Mouse (Mus musculus): ENCODE measurements around the gene Cmss1. TPM values are rescaled to one million over a fixed set of nuclear protein-coding genes. Genes with fewer than 3 reads are reported as not detected.

The Cmss1 gene
- polyA plus RNA-seq, 1 experiment from 2014 or later = 18.6 TPM

- no peaks in the 10 kb centered on the region for H3K4me1 ChIP-seq (ENCODE audit: control insufficient read depth, low read depth, low read length)
- no peaks in the 10 kb centered on the region for H3K9me3 ChIP-seq (replicated peaks; ENCODE audit: control insufficient read depth, low read length)
- H3K27ac ChIP-seq (ENCODE audit: low read length) = no peak overlapping the region
- no peak overlapping the region for H3K4me3 ChIP-seq (ENCODE audit: low read depth, low read length)
- no peak overlapping the region for H3K9ac ChIP-seq (ENCODE audit: low read depth, low read length)
- 69% methylated on average over 5 of the region's 5 CpGs for WGBS (ENCODE audit: insufficient replicate concordance)
- ATAC-seq (ENCODE audit: low read depth) = no peak
- H3K36me3 ChIP-seq (ENCODE audit: control insufficient read depth, insufficient read depth) = no peaks in the 10 kb centered on the region
- H3K4me2 ChIP-seq (ENCODE audit: low read depth, low read length) = no peak overlapping the region
- no peaks in the 10 kb centered on the region for H3K27me3 ChIP-seq (ENCODE audit: control insufficient read depth, insufficient read depth, low read depth, low read length)
Measured at GRCm38 (mm10) chr16:57525046-57525445, 81.6 kb downstream of the Cmss1 start.

- no peak overlapping the region for H3K4me2 ChIP-seq (ENCODE audit: low read depth, low read length)
- WGBS (ENCODE audit: insufficient replicate concordance) = 69% methylated on average over 10 of the region's 10 CpGs
- no peaks in the 10 kb centered on the region for H3K36me3 ChIP-seq (ENCODE audit: control insufficient read depth, insufficient read depth)
- H3K27ac ChIP-seq (ENCODE audit: low read length) = no peak overlapping the region
- H3K27me3 ChIP-seq (ENCODE audit: control insufficient read depth, insufficient read depth, low read depth, low read length) = no peaks in the 10 kb centered on the region
- no peaks in the 10 kb centered on the region for H3K4me1 ChIP-seq (ENCODE audit: control insufficient read depth, low read depth, low read length)
- no peak overlapping the region for H3K4me3 ChIP-seq (ENCODE audit: low read depth, low read length)
- no peak for ATAC-seq (ENCODE audit: low read depth)
- no peaks in the 10 kb centered on the region for H3K9me3 ChIP-seq (replicated peaks; ENCODE audit: control insufficient read depth, low read length)
- no peak overlapping the region for H3K9ac ChIP-seq (ENCODE audit: low read depth, low read length)
Measured at GRCm38 (mm10) chr16:57515636-57516035, 91.0 kb downstream of the Cmss1 start.

GRCm38 (mm10) chr16:57514371-57514770, 92.3 kb downstream of the Cmss1 start:
- no peak for ATAC-seq (ENCODE audit: low read depth)
- Histone ChIP-seq H3K36me3 (ENCODE audit: control insufficient read depth, insufficient read depth) (no peaks in the 10 kb centered on the region), H3K4me2 (ENCODE audit: low read depth, low read length) (no peak overlapping the region), H3K9me3 (replicated peaks; ENCODE audit: control insufficient read depth, low read length) (no peaks in the 10 kb centered on the region), H3K4me1 (ENCODE audit: control insufficient read depth, low read depth, low read length) (no peaks in the 10 kb centered on the region), H3K27me3 (ENCODE audit: control insufficient read depth, insufficient read depth, low read depth, low read length) (no peaks in the 10 kb centered on the region), H3K27ac (ENCODE audit: low read length) (no peak overlapping the region), H3K4me3 (ENCODE audit: low read depth, low read length) (no peak overlapping the region), H3K9ac (ENCODE audit: low read depth, low read length) (no peak overlapping the region)
- 78% methylated on average over 4 of the region's 4 CpGs for WGBS (ENCODE audit: insufficient replicate concordance)

- H3K9me3 ChIP-seq (replicated peaks; ENCODE audit: control insufficient read depth, low read length) = no peaks in the 10 kb centered on the region
- no peak overlapping the region for H3K9ac ChIP-seq (ENCODE audit: low read depth, low read length)
- WGBS (ENCODE audit: insufficient replicate concordance) = 67% methylated on average over 7 of the region's 7 CpGs
- no peak overlapping the region for H3K4me3 ChIP-seq (ENCODE audit: low read depth, low read length)
- no peak overlapping the region for H3K4me2 ChIP-seq (ENCODE audit: low read depth, low read length)
- H3K27ac ChIP-seq (ENCODE audit: low read length) = no peak overlapping the region
- H3K4me1 ChIP-seq (ENCODE audit: control insufficient read depth, low read depth, low read length) = no peaks in the 10 kb centered on the region
- no peaks in the 10 kb centered on the region for H3K36me3 ChIP-seq (ENCODE audit: control insufficient read depth, insufficient read depth)
- ATAC-seq (ENCODE audit: low read depth) = no peak
- H3K27me3 ChIP-seq (ENCODE audit: control insufficient read depth, insufficient read depth, low read depth, low read length) = no peaks in the 10 kb centered on the region
Measured at GRCm38 (mm10) chr16:57513562-57513961, 93.1 kb downstream of the Cmss1 start.

- no peak overlapping the region for H3K27ac ChIP-seq (ENCODE audit: low read length)
- H3K4me3 ChIP-seq (ENCODE audit: low read depth, low read length) = no peak overlapping the region
- H3K9me3 ChIP-seq (replicated peaks; ENCODE audit: control insufficient read depth, low read length) = no peaks in the 10 kb centered on the region
- no peak for ATAC-seq (ENCODE audit: low read depth)
- no peaks in the 10 kb centered on the region for H3K36me3 ChIP-seq (ENCODE audit: control insufficient read depth, insufficient read depth)
- H3K4me2 ChIP-seq (ENCODE audit: low read depth, low read length) = no peak overlapping the region
- H3K9ac ChIP-seq (ENCODE audit: low read depth, low read length) = no peak overlapping the region
- H3K27me3 ChIP-seq (ENCODE audit: control insufficient read depth, insufficient read depth, low read depth, low read length) = no peaks in the 10 kb centered on the region
- WGBS (ENCODE audit: insufficient replicate concordance) = 31% methylated on average over 3 of the region's 3 CpGs
- H3K4me1 ChIP-seq (ENCODE audit: control insufficient read depth, low read depth, low read length) = no peaks in the 10 kb centered on the region
Measured at GRCm38 (mm10) chr16:57509099-57509498, 97.6 kb downstream of the Cmss1 start.

GRCm38 (mm10) chr16:57508351-57508750, 98.3 kb downstream of the Cmss1 start:
- Histone ChIP-seq H3K27ac (ENCODE audit: low read length) (no peak overlapping the region), H3K9ac (ENCODE audit: low read depth, low read length) (no peak overlapping the region)

GRCm38 (mm10) chr16:57506133-57506532, 100.5 kb downstream of the Cmss1 start:
- Histone ChIP-seq H3K27ac (ENCODE audit: low read length) (no peak overlapping the region), H3K36me3 (ENCODE audit: control insufficient read depth, insufficient read depth) (no peaks in the 10 kb centered on the region), H3K4me1 (ENCODE audit: control insufficient read depth, low read depth, low read length) (no peaks in the 10 kb centered on the region), H3K9me3 (replicated peaks; ENCODE audit: control insufficient read depth, low read length) (no peaks in the 10 kb centered on the region), H3K9ac (ENCODE audit: low read depth, low read length) (no peak overlapping the region), H3K27me3 (ENCODE audit: control insufficient read depth, insufficient read depth, low read depth, low read length) (no peaks in the 10 kb centered on the region), H3K4me3 (ENCODE audit: low read depth, low read length) (no peak overlapping the region), H3K4me2 (ENCODE audit: low read depth, low read length) (no peak overlapping the region)
- no peak for ATAC-seq (ENCODE audit: low read depth)
- 57% methylated on average over 6 of the region's 6 CpGs for WGBS (ENCODE audit: insufficient replicate concordance)

More at GRCm38 (mm10) chr16:57508351-57508750, 98.3 kb downstream of the Cmss1 start:
- no peak for ATAC-seq (ENCODE audit: low read depth)
- Histone ChIP-seq H3K36me3 (ENCODE audit: control insufficient read depth, insufficient read depth) (no peaks in the 10 kb centered on the region), H3K4me2 (ENCODE audit: low read depth, low read length) (no peak overlapping the region), H3K4me1 (ENCODE audit: control insufficient read depth, low read depth, low read length) (no peaks in the 10 kb centered on the region), H3K9me3 (replicated peaks; ENCODE audit: control insufficient read depth, low read length) (no peaks in the 10 kb centered on the region), H3K4me3 (ENCODE audit: low read depth, low read length) (no peak overlapping the region), H3K27me3 (ENCODE audit: control insufficient read depth, insufficient read depth, low read depth, low read length) (no peaks in the 10 kb centered on the region)
- WGBS (ENCODE audit: insufficient replicate concordance) = 52% methylated on average over 1 of the region's 1 CpGs

GRCm38 (mm10) chr16:57504728-57505127, 101.9 kb downstream of the Cmss1 start:
- no peaks in the 10 kb centered on the region for H3K9me3 ChIP-seq (replicated peaks; ENCODE audit: control insufficient read depth, low read length)
- ATAC-seq (ENCODE audit: low read depth) = no peak
- H3K4me3 ChIP-seq (ENCODE audit: low read depth, low read length) = no peak overlapping the region
- H3K27me3 ChIP-seq (ENCODE audit: control insufficient read depth, insufficient read depth, low read depth, low read length) = no peaks in the 10 kb centered on the region
- no peak overlapping the region for H3K4me2 ChIP-seq (ENCODE audit: low read depth, low read length)
- no peak overlapping the region for H3K27ac ChIP-seq (ENCODE audit: low read length)
- no peaks in the 10 kb centered on the region for H3K36me3 ChIP-seq (ENCODE audit: control insufficient read depth, insufficient read depth)
- H3K4me1 ChIP-seq (ENCODE audit: control insufficient read depth, low read depth, low read length) = no peaks in the 10 kb centered on the region
- WGBS (ENCODE audit: insufficient replicate concordance) = 62% methylated on average over 4 of the region's 4 CpGs
- no peak overlapping the region for H3K9ac ChIP-seq (ENCODE audit: low read depth, low read length)

GRCm38 (mm10) chr16:57502761-57503160, 103.9 kb downstream of the Cmss1 start:
- Histone ChIP-seq H3K4me2 (ENCODE audit: low read depth, low read length) (no peak overlapping the region), H3K4me3 (ENCODE audit: low read depth, low read length) (no peak overlapping the region), H3K27ac (ENCODE audit: low read length) (no peak overlapping the region), H3K27me3 (ENCODE audit: control insufficient read depth, insufficient read depth, low read depth, low read length) (no peaks in the 10 kb centered on the region), H3K9ac (ENCODE audit: low read depth, low read length) (no peak overlapping the region), H3K36me3 (ENCODE audit: control insufficient read depth, insufficient read depth) (no peaks in the 10 kb centered on the region), H3K4me1 (ENCODE audit: control insufficient read depth, low read depth, low read length) (no peaks in the 10 kb centered on the region), H3K9me3 (replicated peaks; ENCODE audit: control insufficient read depth, low read length) (no peaks in the 10 kb centered on the region)
- WGBS (ENCODE audit: insufficient replicate concordance) = 50% methylated on average over 5 of the region's 5 CpGs
- no peak for ATAC-seq (ENCODE audit: low read depth)

Measured in liver, embryonic 16.5 days (tissue).